Mouse (Mus musculus) heart, embryonic 16.5 days (tissue): ENCODE results near the gene Zfp84. TPM values are rescaled to one million over a fixed set of nuclear protein-coding genes. Genes with fewer than 3 reads are reported as not detected.

Source experiments
- microRNA counts: library from miRNA; unstranded; fragments of <30 nt; microRNA quantifications from one replicate; lab custom pipeline; 2016
- microRNA-seq: library from miRNA; unstranded; fragments of <30 nt; microRNA quantifications from one replicate; pipeline ENCODE4, GENCODE M21; 2017
- polyA plus RNA-seq: library from polyadenylated mRNA; unstranded; fragments of >200 nt; fragmentation: Nextera tagmentation; extraction: Ambion mirVana; gene quantifications from 2 replicates; pipeline ENCODE4 v1.2.1, GENCODE M21; 2015

Gene Zfp84
- polyA plus RNA-seq, 1 experiment from 2014 or later: 9.8 TPM

MicroRNA genes within 50 kb of the gene (microRNA counts, 519-probe panel; counts per million panel counts)
- 2,239 counts per million, percentile 39 among the panel's probes with 10 or more counts for microRNA mmu-miR-1964 (lab: Ali Mortazavi, UCI)

Small RNA genes within 50 kb of the gene (microRNA-seq; reads per million reads assigned to microRNA genes)
- 2.0 reads per million, percentile 4 among the genes with 10 or more reads in this experiment for gene Mir1964

Other genes starting within 250 kb of the Zfp84 start
- gene Sipa1l3, start 249.9 kb upstream of the Zfp84 start, polyA plus RNA-seq: 5.8 TPM in 2 replicates
- not detected in 2 replicates for gene Catsperg2, start 41.5 kb upstream of the Zfp84 start, polyA plus RNA-seq
- 6.2 and 6.9 TPM in 2 replicates for gene Zfp30, start 15.4 kb downstream of the Zfp84 start, polyA plus RNA-seq
- gene Zfp790, start 47.6 kb downstream of the Zfp84 start, polyA plus RNA-seq: 12.6 and 12.9 TPM in 2 replicates
- gene Zfp940, start 85.1 kb downstream of the Zfp84 start, polyA plus RNA-seq: 1.5 TPM in 2 replicates
- 4.2 and 5.4 TPM in 2 replicates for gene Zfp420, start 91.4 kb downstream of the Zfp84 start, polyA plus RNA-seq
- gene Zfp27, start 138.0 kb downstream of the Zfp84 start, polyA plus RNA-seq: 8.5 and 9.6 TPM in 2 replicates
- 3.0 and 3.2 TPM in 2 replicates for gene Zfp383, start 139.7 kb downstream of the Zfp84 start, polyA plus RNA-seq
- 8.2 and 8.3 TPM in 2 replicates for gene Zfp74, start 185.5 kb downstream of the Zfp84 start, polyA plus RNA-seq
- gene Zfp568, start 215.4 kb downstream of the Zfp84 start, polyA plus RNA-seq: 16.0 and 18.4 TPM in 2 replicates